Mouse (Mus musculus): ENCODE results near the gene Colgalt1.

GRCm38 (mm10) chr8:71591471-71592373 lies 19.1 kb upstream of the Colgalt1 start, which contains the start of gene Pgls:
- peak; percentile 94 for TF ChIP-seq POLR2A (IDR thresholded peaks at IDR 0.05; ENCODE audit: insufficient read length, low read depth)
- peak in 2 of 3 experiments; percentile 4 to 30 for TF ChIP-seq MYOD1 (IDR thresholded peaks at IDR 0.05; ENCODE audit: control insufficient read depth in 1 of 3, insufficient read length in 2 of 3, low read depth in 2 of 3)
- TF ChIP-seq USF1 (IDR thresholded peaks at IDR 0.05; ENCODE audit: low read depth), result no peak
- TF ChIP-seq TCF12 (IDR thresholded peaks at IDR 0.05; ENCODE audit: insufficient read depth, poor library complexity, severe bottlenecking), result no peak
- no peak for TF ChIP-seq MAX (IDR thresholded peaks at IDR 0.05; ENCODE audit: low read depth)
- no peak for TF ChIP-seq TCF3 (IDR thresholded peaks at IDR 0.05; ENCODE audit: insufficient read length, low read depth)
- TF ChIP-seq POLR2AphosphoS2 (IDR thresholded peaks at IDR 0.05; ENCODE audit: insufficient read length, low read depth), result peak; percentile 92
- no peak for TF ChIP-seq SRF (IDR thresholded peaks at IDR 0.05; ENCODE audit: control insufficient read depth, insufficient read length, low read depth)

Data from myocyte (in vitro differentiated cells).